Mouse (Mus musculus) liver, embryonic 13.5 days (tissue): ENCODE measurements around the gene Lrrc8a. TPM values are rescaled to one million over a fixed set of nuclear protein-coding genes. Genes with fewer than 3 reads are reported as not detected.

Source experiments
- ATAC-seq: fragments of 200-750 bp; cut with Nextera tagmentation; 2 replicates; pipeline ENCODE4 v1.8.0; 2017; ENCODE audit warnings: low read depth, mild to moderate bottlenecking, moderate number of reproducible peaks, moderate library complexity
- DNase-seq: peaks from one replicate; pipeline ENCODE4 v3.0.0; 2022
- H3K27ac ChIP-seq: fragments of 300-500 bp; sonication (generic); 2 replicates; pipeline ENCODE4 v1.5.1; 2015; ENCODE audit warnings: moderate library complexity, mild to moderate bottlenecking, inconsistent platforms
- H3K27me3 ChIP-seq: fragments of 300-500 bp; sonication (generic); 2 replicates; pipeline ENCODE4 v1.6.1; 2015; ENCODE audit warnings: mild to moderate bottlenecking, inconsistent platforms
- H3K36me3 ChIP-seq: fragments of 300-500 bp; sonication (generic); 2 replicates; pipeline ENCODE4 v1.6.1; 2015; ENCODE audit warnings: mild to moderate bottlenecking, inconsistent platforms
- H3K4me1 ChIP-seq: fragments of 300-500 bp; sonication (generic); replicated peaks from 2 replicates; pipeline ENCODE4 v1.6.1; 2015; ENCODE audit warnings: inconsistent platforms
- H3K4me2 ChIP-seq: fragments of 300-500 bp; sonication (generic); 2 replicates; pipeline ENCODE4 v1.6.1; 2015; ENCODE audit warnings: inconsistent platforms, mild to moderate bottlenecking, moderate library complexity
- H3K4me3 ChIP-seq: fragments of 300-500 bp; sonication (generic); replicated peaks from 2 replicates; pipeline ENCODE4 v1.5.1; 2015; ENCODE audit warnings: mild to moderate bottlenecking, inconsistent platforms
- H3K9ac ChIP-seq: fragments of 300-500 bp; sonication (generic); 2 replicates; pipeline ENCODE4 v1.6.1; 2015; ENCODE audit warnings: mild to moderate bottlenecking, inconsistent platforms
- H3K9me3 ChIP-seq: fragments of 300-500 bp; sonication (generic); replicated peaks from 2 replicates; pipeline ENCODE4 v1.6.1; 2016; ENCODE audit warnings: inconsistent platforms
- WGBS: fragments of 180-500 bp; shearing (Covaris S2); methylation state at CpG from one replicate; pipeline ENCODE4 v1.1.7; 2015; ENCODE audit not compliant: insufficient replicate concordance; 5-methylcytosine and 5-hydroxymethylcytosine counted together
- polyA plus RNA-seq: library from polyadenylated mRNA; unstranded; fragments of >200 nt; fragmentation: Nextera tagmentation; extraction: Ambion mirVana; gene quantifications from 2 replicates; pipeline ENCODE4 v1.2.1, GENCODE M21; 2015

The Lrrc8a gene
- 11.9 and 12.5 TPM in 2 replicates for polyA plus RNA-seq

DNA sequence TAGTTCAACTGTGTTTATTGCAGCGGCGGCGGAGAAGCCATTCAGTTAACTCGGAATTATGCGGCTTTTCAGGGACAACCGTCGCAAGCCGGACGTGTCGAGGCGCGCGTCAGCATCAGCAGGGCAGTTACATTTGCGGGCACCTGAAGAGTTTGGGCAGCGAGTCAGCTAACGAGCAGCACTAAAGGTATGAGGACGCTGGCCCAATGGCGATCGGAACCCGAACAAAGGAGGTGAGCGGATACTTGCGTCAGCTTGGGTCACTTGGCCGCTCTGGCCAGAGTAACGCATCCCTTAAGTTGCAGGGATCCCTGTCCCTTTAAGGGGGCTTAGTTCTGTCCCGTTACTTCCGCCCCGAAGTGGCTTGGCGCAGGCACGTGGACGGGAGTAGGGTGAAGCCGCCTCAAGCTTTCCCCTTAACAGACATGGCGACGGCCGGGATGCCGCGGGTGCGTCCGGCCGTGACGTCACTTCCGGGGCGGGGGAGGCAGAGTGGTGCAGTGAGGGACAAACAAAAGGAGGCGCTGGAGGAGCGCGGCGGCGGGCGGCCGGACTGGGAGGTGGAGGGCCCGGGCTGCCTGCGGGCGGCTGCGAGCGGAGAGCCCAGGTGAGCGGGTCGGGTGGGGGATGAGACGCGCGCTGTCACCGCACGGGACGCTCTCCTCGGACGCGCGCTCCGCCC lies at the start of gene Lrrc8a:
Lrrc8a (plus strand) TSS at position 517 of the 682 bp plus-strand sequence.
- H3K27me3 ChIP-seq, result no peaks in the 10 kb centered on the region
- H3K4me2 ChIP-seq, result peak within 1 kb of the TSS; percentile 82
- WGBS, result under 1% methylated on average over 65 of the region's 67 CpGs
- peak within 1 kb of the TSS; percentile 88 for H3K27ac ChIP-seq
- H3K36me3 ChIP-seq, result peaks cover 25% of the 10 kb centered on the region
- H3K9me3 ChIP-seq, result peaks cover 7% of the 10 kb centered on the region; the same call in 1 of the 2 replicates
- DNase-seq (peak; percentile 98), ATAC-seq (peak; percentile 94)
- H3K9ac ChIP-seq, result peak within 1 kb of the TSS; percentile 96
- peaks cover 53% of the 10 kb centered on the region for H3K4me1 ChIP-seq
- peak within 1 kb of the TSS; percentile 86 for H3K4me3 ChIP-seq

DNA sequence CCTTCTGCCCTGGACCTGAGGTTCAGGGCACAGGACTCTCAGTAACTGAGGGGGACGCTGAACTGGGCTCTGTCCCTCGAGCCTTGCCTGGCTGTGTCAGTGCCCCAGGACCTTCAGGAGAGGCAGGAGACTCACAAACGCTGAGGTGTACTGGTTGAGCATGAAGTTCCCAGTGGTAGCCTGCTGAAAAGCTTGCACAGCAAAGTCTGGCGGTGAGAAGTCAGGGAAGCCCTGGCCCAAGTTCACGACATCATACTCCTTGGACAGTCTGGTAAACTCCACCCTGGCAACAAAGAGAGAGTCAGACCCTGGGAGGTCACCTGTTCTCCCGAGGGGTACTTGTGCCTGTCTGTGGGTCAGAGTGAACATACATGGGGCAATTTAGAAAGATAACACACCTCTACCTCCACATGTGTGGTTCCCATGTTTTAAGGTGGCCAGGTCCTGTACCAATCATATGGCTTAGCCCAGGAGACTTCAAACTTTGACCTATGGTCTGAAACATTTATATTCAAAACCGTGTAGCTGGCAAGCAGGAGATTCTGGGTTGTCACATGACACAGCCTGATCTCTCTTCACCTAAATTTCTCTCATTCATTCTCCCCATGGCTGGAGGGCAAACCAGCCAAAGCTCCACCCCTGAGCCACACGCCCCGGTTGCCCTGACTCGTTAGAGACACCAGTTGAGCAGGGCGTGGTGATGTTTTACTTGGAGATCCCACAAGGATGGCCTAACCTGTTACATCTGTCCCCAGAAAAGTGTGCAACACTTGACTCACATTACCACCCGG lies 45.5 kb upstream of the Lrrc8a start:
- no peaks in the 10 kb centered on the region for H3K9me3 ChIP-seq
- WGBS, result 74% methylated on average over 12 of the region's 12 CpGs
- H3K27ac ChIP-seq, result no peak overlapping the region
- no peaks in the 10 kb centered on the region for H3K27me3 ChIP-seq
- no peak overlapping the region for H3K4me3 ChIP-seq
- no peak for DNase-seq
- no peak overlapping the region for H3K4me2 ChIP-seq
- H3K36me3 ChIP-seq, result peaks cover 29% of the 10 kb centered on the region
- peaks cover 16% of the 10 kb centered on the region for H3K4me1 ChIP-seq
- no peak for ATAC-seq
- no peak overlapping the region for H3K9ac ChIP-seq

DNA sequence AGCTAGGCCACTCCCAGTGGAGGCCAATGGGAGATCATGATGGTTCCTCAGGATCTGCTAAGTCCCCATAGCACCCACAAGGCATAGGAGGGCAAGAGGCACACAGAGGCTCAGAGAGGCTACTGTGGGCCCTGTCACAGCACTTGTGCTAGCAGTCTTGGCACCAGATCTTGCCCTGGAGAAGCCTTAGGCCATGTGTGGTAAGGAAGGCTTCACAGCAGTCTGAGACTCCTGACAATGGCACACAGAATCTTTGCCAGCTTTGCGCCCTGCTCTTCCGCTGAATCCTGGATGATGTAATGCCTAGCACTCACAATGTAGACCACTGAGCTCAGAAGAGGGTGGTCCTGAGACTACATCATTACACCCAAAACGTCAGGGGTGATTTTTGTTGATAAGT lies 42.9 kb upstream of the Lrrc8a start:
- 81% methylated on average over 3 of the region's 3 CpGs for WGBS

DNA sequence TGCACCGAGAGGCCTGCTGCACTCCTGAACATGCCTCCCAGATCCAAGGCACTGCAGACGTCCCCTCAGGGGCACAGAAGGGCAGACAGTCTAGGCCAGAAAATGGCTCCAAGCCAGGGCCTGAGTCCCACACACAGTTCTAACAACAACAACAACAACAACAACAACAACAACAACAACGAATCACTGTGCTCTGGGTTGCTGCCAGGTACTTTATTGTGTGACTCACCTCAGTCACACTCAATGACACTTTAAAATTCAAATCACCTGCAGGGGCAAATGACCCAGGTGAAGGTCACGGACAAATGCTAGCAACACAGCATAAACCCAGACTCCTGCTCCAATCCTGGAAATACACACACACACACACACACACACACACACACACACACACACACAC lies 39.5 kb upstream of the Lrrc8a start:
- Histone ChIP-seq H3K36me3 (no peaks in the 10 kb centered on the region), H3K27me3 (no peaks in the 10 kb centered on the region), H3K4me3 (no peak overlapping the region), H3K9me3 (no peaks in the 10 kb centered on the region), H3K27ac (no peak overlapping the region), H3K9ac (no peak overlapping the region), H3K4me1 (peaks cover 36% of the 10 kb centered on the region), H3K4me2 (no peak overlapping the region)
- WGBS, result 68% methylated on average over 4 of the region's 4 CpGs
- no peak for ATAC-seq
- no peak for DNase-seq

More for the DNA sequence above, 42.9 kb upstream of the Lrrc8a start:
- Histone ChIP-seq H3K9ac (no peak overlapping the region), H3K4me1 (peaks cover 35% of the 10 kb centered on the region), H3K9me3 (no peaks in the 10 kb centered on the region), H3K27me3 (no peaks in the 10 kb centered on the region), H3K4me3 (no peak overlapping the region), H3K36me3 (peaks cover 25% of the 10 kb centered on the region), H3K4me2 (no peak overlapping the region), H3K27ac (no peak overlapping the region)
- ATAC-seq (no peak), DNase-seq (no peak)

DNA sequence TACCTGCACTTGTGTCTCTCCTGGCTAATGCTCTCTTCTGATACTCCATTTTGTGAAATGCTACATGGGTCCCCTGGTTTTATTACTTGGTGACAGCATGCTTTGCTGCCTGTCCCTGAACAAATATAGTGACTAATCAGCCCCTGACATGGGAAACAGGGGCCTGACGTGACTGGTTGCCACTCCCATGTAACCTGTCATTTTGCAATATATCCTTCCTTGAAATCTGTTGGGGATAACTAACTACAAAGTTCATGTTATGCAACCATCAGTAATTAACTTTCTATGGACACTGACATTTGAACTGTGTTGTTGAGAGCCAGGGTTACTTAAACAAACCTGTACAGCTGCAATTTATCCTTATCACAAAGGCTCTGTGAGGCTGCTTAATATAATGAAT lies 37.5 kb upstream of the Lrrc8a start:
- H3K9ac ChIP-seq, result no peak overlapping the region
- peak overlapping the region; percentile 75 for H3K27ac ChIP-seq
- DNase-seq, result no peak

DNA sequence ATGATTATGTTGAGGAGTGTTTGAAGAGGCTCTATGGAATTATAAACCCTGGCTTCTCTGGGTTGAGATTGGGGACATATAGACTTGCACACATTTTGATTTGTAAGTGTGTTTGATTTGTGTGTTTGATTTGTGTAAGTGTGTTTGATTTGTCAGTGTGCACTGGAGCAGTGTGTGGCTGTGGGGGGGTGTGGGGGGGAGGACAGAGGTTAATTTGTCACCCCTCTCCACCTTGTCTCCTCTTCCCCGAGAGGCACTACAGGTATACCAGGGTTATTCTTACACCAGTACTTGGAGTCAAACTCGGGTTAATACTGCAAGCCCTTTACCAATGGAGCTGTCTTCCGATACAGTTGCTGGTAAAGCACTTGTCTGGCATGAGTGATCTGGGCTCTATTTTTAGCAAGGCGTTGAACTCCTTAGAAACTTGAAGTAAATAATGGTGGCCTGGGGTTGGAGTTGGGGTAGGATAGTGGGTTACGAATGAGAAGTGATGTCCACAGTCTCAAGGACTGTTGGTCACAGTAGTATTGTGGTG lies 37.1 kb upstream of the Lrrc8a start:
- WGBS, result 74% methylated on average over 5 of the region's 5 CpGs
- Histone ChIP-seq H3K4me2 (no peak overlapping the region), H3K4me3 (no peak overlapping the region), H3K9ac (no peak overlapping the region), H3K27me3 (no peaks in the 10 kb centered on the region), H3K36me3 (no peaks in the 10 kb centered on the region), H3K9me3 (no peaks in the 10 kb centered on the region), H3K27ac (peak overlapping the region; percentile 69), H3K4me1 (peaks cover 57% of the 10 kb centered on the region)
- DNase-seq (no peak), ATAC-seq (peak; percentile 45)

More for the DNA sequence above, 37.5 kb upstream of the Lrrc8a start:
- H3K9me3 ChIP-seq, result no peaks in the 10 kb centered on the region
- peak; percentile 41 for ATAC-seq
- H3K4me3 ChIP-seq, result no peak overlapping the region
- no peaks in the 10 kb centered on the region for H3K27me3 ChIP-seq
- H3K4me1 ChIP-seq, result peaks cover 53% of the 10 kb centered on the region
- H3K4me2 ChIP-seq, result no peak overlapping the region
- H3K36me3 ChIP-seq, result no peaks in the 10 kb centered on the region
- 34% methylated on average over 1 of the region's 1 CpGs for WGBS

DNA sequence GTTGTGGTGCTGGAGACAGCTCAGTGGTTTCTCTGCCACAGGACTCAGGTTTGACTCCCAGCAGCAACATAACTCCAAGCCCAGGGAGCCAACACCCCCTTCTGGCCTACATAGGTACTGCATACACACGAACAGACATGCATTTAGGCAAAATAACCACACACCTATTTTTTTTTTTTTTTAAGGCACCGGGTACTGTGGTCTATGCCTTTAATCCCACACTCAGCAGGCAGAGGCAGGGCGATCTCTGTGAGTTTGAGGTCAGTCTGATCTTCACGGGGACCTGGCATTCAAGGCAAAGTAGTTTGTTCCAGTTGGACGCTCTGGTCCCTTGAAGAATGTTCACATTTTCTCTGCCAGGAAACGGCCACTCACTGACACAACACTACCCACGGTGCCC lies 34.1 kb upstream of the Lrrc8a start:
- Histone ChIP-seq H3K36me3 (no peaks in the 10 kb centered on the region), H3K9me3 (no peaks in the 10 kb centered on the region), H3K9ac (no peak overlapping the region), H3K4me3 (no peak overlapping the region), H3K27me3 (no peaks in the 10 kb centered on the region), H3K4me2 (peak overlapping the region; percentile 95; the same call in 1 of the 2 replicates), H3K27ac (no peak overlapping the region), H3K4me1 (peaks cover 51% of the 10 kb centered on the region)
- 63% methylated on average over 7 of the region's 7 CpGs for WGBS
- ATAC-seq (no peak), DNase-seq (peak; percentile 56)

DNA sequence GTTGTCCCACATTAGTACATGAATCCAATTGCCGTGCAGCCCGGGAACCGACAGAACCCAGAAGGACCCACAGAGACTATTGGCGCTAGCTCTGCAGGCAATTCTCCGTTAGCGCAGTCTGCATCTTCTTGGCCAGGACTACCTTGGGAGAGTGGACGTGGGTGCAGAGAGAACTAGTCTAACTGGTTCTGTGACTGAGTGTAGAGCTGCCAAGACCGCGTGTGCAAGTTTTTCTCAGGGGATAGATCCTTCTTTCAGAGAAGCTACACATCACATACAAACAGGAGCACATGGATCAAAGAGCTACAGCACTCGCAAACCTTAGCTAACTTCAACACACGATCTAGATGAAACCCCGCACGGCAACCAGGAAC lies 32.3 kb upstream of the Lrrc8a start:
- 2% methylated on average over 13 of the region's 13 CpGs for WGBS
- peak; percentile 41 for ATAC-seq

DNA sequence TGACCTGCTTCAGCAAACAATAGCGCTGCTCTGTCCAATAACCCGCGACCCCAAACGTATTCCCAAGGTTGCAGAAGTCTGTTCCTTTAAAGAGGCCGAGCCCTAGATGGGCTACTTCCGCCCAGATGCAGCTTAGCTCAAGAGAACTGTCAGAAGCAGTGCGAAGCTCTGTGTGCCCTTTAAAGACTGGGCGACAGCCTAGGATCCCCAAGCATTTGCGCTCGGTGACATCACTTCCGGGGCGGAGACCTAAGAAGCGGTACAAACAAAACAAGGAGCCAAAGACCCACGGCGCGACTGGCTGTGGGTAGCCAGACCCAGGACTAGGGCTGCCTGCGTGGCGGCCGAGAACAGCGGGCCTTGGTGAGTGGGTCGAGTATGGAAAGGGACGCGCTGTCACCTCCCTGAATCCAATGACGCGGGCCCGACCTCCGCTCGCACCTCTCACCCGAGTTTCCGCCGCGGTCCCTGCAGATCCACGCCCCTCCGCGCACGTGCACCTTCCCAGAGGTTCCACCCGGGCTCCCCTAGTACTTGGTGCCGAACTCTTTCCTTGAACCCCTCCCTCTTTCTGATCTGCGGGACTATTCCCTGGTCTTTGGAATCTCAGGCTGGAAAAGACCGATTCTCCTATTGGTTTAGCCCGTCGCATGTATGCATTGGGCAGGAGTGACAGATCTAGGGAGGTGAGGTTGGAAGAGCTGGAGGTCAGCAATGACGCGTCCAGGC lies 31.7 kb upstream of the Lrrc8a start, which contains the start of gene Kyat1:
Kyat1 (minus strand) TSS at position 219 of the 729 bp plus-strand sequence.
- peak within 1 kb of the TSS; percentile 95 for H3K4me2 ChIP-seq
- no peaks in the 10 kb centered on the region for H3K9me3 ChIP-seq
- DNase-seq (peak; percentile 85), ATAC-seq (peak; percentile 92)
- H3K4me3 ChIP-seq, result peak within 1 kb of the TSS; percentile 82
- H3K27ac ChIP-seq, result peak within 1 kb of the TSS; percentile 72
- peaks cover 37% of the 10 kb centered on the region for H3K4me1 ChIP-seq
- no peaks in the 10 kb centered on the region for H3K36me3 ChIP-seq
- 3% methylated on average over 44 of the region's 44 CpGs for WGBS
- H3K27me3 ChIP-seq, result no peaks in the 10 kb centered on the region
- H3K9ac ChIP-seq, result peak within 1 kb of the TSS; percentile 76

More for the DNA sequence above, 32.3 kb upstream of the Lrrc8a start:
- peak overlapping the region; percentile 76 for H3K9ac ChIP-seq
- H3K27me3 ChIP-seq, result no peaks in the 10 kb centered on the region
- peak overlapping the region; percentile 72 for H3K27ac ChIP-seq
- H3K4me2 ChIP-seq, result peak overlapping the region; percentile 95
- H3K36me3 ChIP-seq, result no peaks in the 10 kb centered on the region
- no peak for DNase-seq
- peaks cover 37% of the 10 kb centered on the region for H3K4me1 ChIP-seq
- H3K9me3 ChIP-seq, result no peaks in the 10 kb centered on the region
- H3K4me3 ChIP-seq, result peak overlapping the region; percentile 82

DNA sequence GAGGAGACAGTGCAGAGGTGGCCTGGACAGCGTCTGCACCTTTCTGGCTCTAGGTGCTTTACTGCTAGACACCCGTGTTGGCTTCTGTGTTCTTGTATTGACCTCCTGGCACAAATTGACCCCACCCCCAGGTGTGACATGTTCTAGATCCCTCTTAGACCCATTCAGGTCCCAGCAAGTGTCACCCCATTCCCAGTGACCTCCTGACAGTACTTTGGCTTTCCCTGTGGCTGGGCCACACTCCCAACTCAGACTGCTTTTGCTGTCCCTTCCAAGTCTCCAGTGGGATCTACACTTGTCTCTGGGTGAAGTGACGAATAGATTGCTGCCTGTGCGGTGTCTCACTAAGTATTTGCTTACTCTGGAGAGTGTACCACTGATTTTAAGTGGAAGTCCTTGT lies 30.1 kb upstream of the Lrrc8a start:
- 69% methylated on average over 4 of the region's 4 CpGs for WGBS
- Histone ChIP-seq H3K4me3 (no peak overlapping the region), H3K4me2 (no peak overlapping the region), H3K9me3 (no peaks in the 10 kb centered on the region), H3K4me1 (peaks cover 37% of the 10 kb centered on the region), H3K27ac (no peak overlapping the region), H3K9ac (no peak overlapping the region), H3K27me3 (no peaks in the 10 kb centered on the region), H3K36me3 (no peaks in the 10 kb centered on the region)
- DNase-seq (no peak), ATAC-seq (no peak)

DNA sequence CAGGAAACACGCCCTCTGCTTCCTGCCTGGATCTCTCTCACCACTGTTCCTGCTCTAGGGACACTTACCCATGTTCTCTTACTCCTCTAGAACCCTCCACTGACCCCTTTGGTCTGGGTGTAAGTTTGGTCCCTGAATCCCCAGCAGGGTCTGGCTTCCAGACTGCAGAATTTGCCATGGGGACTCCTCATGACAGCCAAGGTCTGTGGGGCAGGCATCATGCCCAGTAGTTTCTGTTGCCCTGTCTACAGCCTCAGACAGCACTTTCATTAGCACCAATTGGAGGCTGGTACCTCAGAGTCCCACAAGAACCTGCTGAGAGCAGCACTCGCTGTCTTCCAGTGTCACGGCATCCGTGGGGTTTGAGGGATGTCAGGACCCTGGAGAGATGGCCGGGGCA lies 29.6 kb upstream of the Lrrc8a start:
- H3K9me3 ChIP-seq, result no peaks in the 10 kb centered on the region
- WGBS, result 66% methylated on average over 5 of the region's 5 CpGs
- H3K27me3 ChIP-seq, result no peaks in the 10 kb centered on the region

More for the DNA sequence above, 29.6 kb upstream of the Lrrc8a start:
- ATAC-seq (no peak), DNase-seq (no peak)
- no peaks in the 10 kb centered on the region for H3K36me3 ChIP-seq
- H3K4me1 ChIP-seq, result peaks cover 35% of the 10 kb centered on the region
- no peak overlapping the region for H3K9ac ChIP-seq
- H3K4me3 ChIP-seq, result no peak overlapping the region
- H3K27ac ChIP-seq, result no peak overlapping the region
- H3K4me2 ChIP-seq, result no peak overlapping the region
